22 mouse cellular contexts compared by ENCODE assay signal in genomic region chr12:108647784-108648183, GRCm38 (mm10). TPM values are rescaled to one million over a fixed set of nuclear protein-coding genes. Genes with fewer than 3 reads are reported as not detected.
"Had no signal": no experiment of that assay in that cellular context is flagged by ENCODE, and none has a peak within 500 bp of the region (broad histone marks: within the 10 kb centered on the region; RNA-seq: fewer than 3 reads in every experiment).

No protein-coding gene starts in this region.

- H3K9ac ChIP-seq: intestine, embryonic 15.5 days; limb, embryonic 12.5 days; limb, embryonic 15.5 days; liver, embryonic 14.5 days; midbrain, embryonic 13.5 days; stomach, embryonic 15.5 days had no signal

- H3K9me3 ChIP-seq: intestine, embryonic 15.5 days; limb, embryonic 12.5 days; limb, embryonic 15.5 days; megakaryocyte, embryonic 14.5 days; midbrain, embryonic 10.5 days; midbrain, embryonic 13.5 days; stomach, embryonic 15.5 days had no signal

- H3K27ac ChIP-seq: intestine, embryonic 15.5 days; layer of hippocampus, adult 2 months; left cerebral cortex, adult 2 months; limb, embryonic 12.5 days; limb, embryonic 15.5 days; liver, embryonic 14.5 days; midbrain, embryonic 10.5 days; midbrain, embryonic 13.5 days; stomach, embryonic 15.5 days had no signal

- ATAC-seq: hindbrain, embryonic 16.5 days; intestine, embryonic 15.5 days; midbrain, embryonic 13.5 days; midbrain, embryonic 16.5 days had no signal

- DNase-seq: kidney, adult 11 months; kidney, adult 8-10 months; kidney, postnatal 14 days; layer of hippocampus, postnatal 36 days; left cerebral cortex, postnatal 4 days; thymus, adult 18-20 months; thymus, postnatal 36 days had no signal

- H3K4me2 ChIP-seq: intestine, embryonic 15.5 days; limb, embryonic 12.5 days; limb, embryonic 15.5 days; liver, embryonic 11.5 days; midbrain, embryonic 13.5 days; stomach, embryonic 15.5 days had no signal

- H3K4me3 ChIP-seq: intestine, embryonic 15.5 days; layer of hippocampus, adult 2 months; left cerebral cortex, adult 2 months; limb, embryonic 12.5 days; limb, embryonic 15.5 days; midbrain, embryonic 10.5 days; midbrain, embryonic 13.5 days; myocyte; stomach, embryonic 15.5 days had no signal

- H3K27me3 ChIP-seq: intestine, embryonic 15.5 days; limb, embryonic 12.5 days; limb, embryonic 15.5 days; midbrain, embryonic 13.5 days; stomach, embryonic 15.5 days had no signal

- H3K4me1 ChIP-seq: intestine, embryonic 15.5 days; limb, embryonic 12.5 days; midbrain, embryonic 10.5 days; stomach, embryonic 15.5 days had no signal

RNA-seq across cellular contexts. Expression of gene Degs2, which starts 54.3 kb away (rescaled TPM):
- total RNA-seq: left cerebral cortex, postnatal 4 days; monocyte, adult 5-6 weeks had no signal
